Mouse (Mus musculus) adrenal gland, postnatal 0 days (tissue): ENCODE results near the gene Nde1. TPM values are rescaled to one million over a fixed set of nuclear protein-coding genes. Genes with fewer than 3 reads are reported as not detected.
A peak's percentile ranks its signal among the peaks of the same experiment; 100 is the strongest.

Experiments used
- microRNA-seq: library from miRNA; unstranded; fragments of <30 nt; microRNA quantifications from one replicate; pipeline ENCODE4, GENCODE M21; 2016; ENCODE audit warnings: borderline replicate concordance; ENCODE audit not compliant: insufficient number of aligned reads
- polyA plus RNA-seq: library from polyadenylated mRNA; unstranded; fragments of >200 nt; fragmentation: Nextera tagmentation; extraction: Ambion mirVana; gene quantifications from 2 replicates; pipeline ENCODE4 v1.2.1, GENCODE M21; 2015

Gene Nde1
- polyA plus RNA-seq = 26.0 and 34.2 TPM in 2 replicates

GRCm38 (mm10) chr16:14162988-14163416 lies at the start of gene Nde1, which contains the start of gene Marf1:
Gene Nde1, plus strand, starts transcription at chr16:14163275.
Gene Marf1, minus strand, starts transcription at chr16:14163351.

Small RNA genes within 50 kb of the gene (microRNA-seq; reads per million reads assigned to microRNA genes)
- not detected for gene Gm27671
- 1,245 reads per million, percentile 78 among the genes with 10 or more reads in this experiment for gene Mir484

Other genes starting within 250 kb of the Nde1 start
- 4.4 and 7.9 TPM in 2 replicates for gene 2900011O08Rik, start 176.7 kb upstream of the Nde1 start, polyA plus RNA-seq
- 0.33 and 0.77 TPM in 2 replicates for gene Ifitm7, start 176.4 kb upstream of the Nde1 start, polyA plus RNA-seq
- gene Marf1, start 76 bp downstream of the Nde1 start, polyA plus RNA-seq = 9.0 and 16.2 TPM in 2 replicates
- 0.92 and 2.0 TPM in 2 replicates for gene Myh11, start 128.1 kb downstream of the Nde1 start, polyA plus RNA-seq
- 189 and 193 TPM in 2 replicates for gene Fopnl, start 154.1 kb downstream of the Nde1 start, polyA plus RNA-seq
- gene Abcc1, start 198.3 kb downstream of the Nde1 start, polyA plus RNA-seq = 5.1 and 8.9 TPM in 2 replicates